Mouse (Mus musculus) hindbrain, embryonic 11.5 days (tissue): ENCODE results near the gene Mif. TPM values are rescaled to one million over a fixed set of nuclear protein-coding genes. Genes with fewer than 3 reads are reported as not detected.

ENCODE experiments used
- ATAC-seq: fragments of 200-750 bp; cut with Nextera tagmentation; 2 replicates; pipeline ENCODE4 v1.8.0; 2017; ENCODE audit warnings: mild to moderate bottlenecking, moderate TSS enrichment, moderate library complexity; ENCODE audit not compliant: low FRiP score
- DNase-seq: peaks from one replicate; pipeline ENCODE4 v3.0.0-alpha.2; 2015; ENCODE audit warnings: low spot score
- H3K27ac ChIP-seq: fragments of 300-500 bp; sonication (generic); 2 replicates; pipeline ENCODE4 v1.5.1; 2014; ENCODE audit warnings: mild to moderate bottlenecking, low read depth, low read length
- H3K27me3 ChIP-seq: fragments of 300-500 bp; sonication (generic); 2 replicates; pipeline ENCODE4 v1.6.1; 2014; ENCODE audit warnings: mild to moderate bottlenecking, low read length, moderate library complexity, mixed read lengths; ENCODE audit not compliant: control insufficient read depth, insufficient read depth
- H3K36me3 ChIP-seq: fragments of 300-500 bp; sonication (generic); 2 replicates; pipeline ENCODE4 v1.6.1; 2014; ENCODE audit warnings: mild to moderate bottlenecking, low read length, moderate library complexity, mixed read lengths; ENCODE audit not compliant: control insufficient read depth, insufficient read depth
- H3K4me1 ChIP-seq: fragments of 300-500 bp; sonication (generic); replicated peaks from 2 replicates; pipeline ENCODE4 v1.6.1; 2014; ENCODE audit warnings: low read length, mixed read lengths; ENCODE audit not compliant: control insufficient read depth, insufficient read depth
- H3K4me2 ChIP-seq: fragments of 300-500 bp; sonication (generic); replicated peaks from 2 replicates; pipeline ENCODE4 v1.6.1; 2014; ENCODE audit warnings: mild to moderate bottlenecking, low read depth, low read length
- H3K4me3 ChIP-seq: fragments of 300-500 bp; sonication (generic); 2 replicates; pipeline ENCODE4 v1.5.1; 2014; ENCODE audit warnings: low read depth, low read length
- H3K9ac ChIP-seq: fragments of 300-500 bp; sonication (generic); 2 replicates; pipeline ENCODE4 v1.6.1; 2014; ENCODE audit warnings: low read depth, low read length
- H3K9me3 ChIP-seq: fragments of 300-500 bp; sonication (generic); 2 replicates; pipeline ENCODE4 v1.6.1; 2016; ENCODE audit warnings: low read length; ENCODE audit not compliant: control insufficient read depth
- WGBS: fragments of 180-500 bp; shearing (Covaris S2); extraction: QIAGEN DNeasy Blood & Tissue Kit; methylation state at CpG from one replicate; pipeline ENCODE4 v1.1.7; 2014; 5-methylcytosine and 5-hydroxymethylcytosine counted together
- polyA plus RNA-seq: library from polyadenylated mRNA; unstranded; fragments of >200 nt; fragmentation: Nextera tagmentation; extraction: Ambion mirVana; gene quantifications from 2 replicates; pipeline ENCODE4 v1.2.1, GENCODE M21; 2014

Mif gene
- polyA plus RNA-seq, 1 experiment from 2014 or later, result 1,947 TPM

GRCm38 (mm10) chr10:75859107-75859746, 813 bp downstream of the Mif start:
- H3K4me2 ChIP-seq, result peak overlapping the region; percentile 61
- peak overlapping the region; percentile 94 for H3K9ac ChIP-seq
- H3K4me3 ChIP-seq, result peak overlapping the region; percentile 68
- H3K4me1 ChIP-seq, result peaks cover 4% of the 10 kb centered on the region
- H3K27me3 ChIP-seq, result no peaks in the 10 kb centered on the region
- peak overlapping the region; percentile 89; the same call in 1 of the 2 replicates for H3K27ac ChIP-seq
- H3K36me3 ChIP-seq, result no peaks in the 10 kb centered on the region
- peak; percentile 72 for ATAC-seq
- 2% methylated on average over 26 of the region's 27 CpGs for WGBS
- DNase-seq, result peak; percentile 74
- H3K9me3 ChIP-seq, result no peaks in the 10 kb centered on the region

GRCm38 (mm10) chr10:75857598-75857997, 2.4 kb downstream of the Mif start:
- Histone ChIP-seq H3K4me3 (no peak overlapping the region), H3K27me3 (no peaks in the 10 kb centered on the region), H3K4me1 (peaks cover 4% of the 10 kb centered on the region), H3K36me3 (no peaks in the 10 kb centered on the region), H3K27ac (no peak overlapping the region), H3K4me2 (no peak overlapping the region), H3K9ac (no peak overlapping the region), H3K9me3 (no peaks in the 10 kb centered on the region)
- DNase-seq (no peak), ATAC-seq (no peak)
- 98% methylated on average over 4 of the region's 4 CpGs for WGBS

GRCm38 (mm10) chr10:75856976-75857375, 3.1 kb downstream of the Mif start:
- DNase-seq, result no peak
- Histone ChIP-seq H3K36me3 (no peaks in the 10 kb centered on the region), H3K27ac (no peak overlapping the region), H3K9me3 (no peaks in the 10 kb centered on the region), H3K9ac (no peak overlapping the region), H3K4me2 (no peak overlapping the region), H3K4me1 (peaks cover 4% of the 10 kb centered on the region), H3K4me3 (no peak overlapping the region), H3K27me3 (no peaks in the 10 kb centered on the region)
- ATAC-seq, result no peak
- 92% methylated on average over 3 of the region's 3 CpGs for WGBS

- H3K27me3 ChIP-seq, result no peaks in the 10 kb centered on the region
- H3K9ac ChIP-seq, result no peak overlapping the region
- H3K36me3 ChIP-seq, result no peaks in the 10 kb centered on the region
- H3K4me2 ChIP-seq, result no peak overlapping the region
- 87% methylated on average over 11 of the region's 11 CpGs for WGBS
- H3K4me1 ChIP-seq, result peaks cover 4% of the 10 kb centered on the region
- no peak overlapping the region for H3K27ac ChIP-seq
- H3K9me3 ChIP-seq, result no peaks in the 10 kb centered on the region
- no peak for DNase-seq
- no peak for ATAC-seq
- no peak overlapping the region for H3K4me3 ChIP-seq
Observed at GRCm38 (mm10) chr10:75856155-75856907, 3.7 kb downstream of the Mif start.

- no peaks in the 10 kb centered on the region for H3K36me3 ChIP-seq
- no peak overlapping the region for H3K27ac ChIP-seq
- WGBS, result 91% methylated on average over 15 of the region's 15 CpGs
- DNase-seq (no peak), ATAC-seq (no peak)
- H3K9me3 ChIP-seq, result no peaks in the 10 kb centered on the region
- H3K4me3 ChIP-seq, result no peak overlapping the region
- H3K4me1 ChIP-seq, result no peaks in the 10 kb centered on the region; the same call in 1 of the 2 replicates
- H3K4me2 ChIP-seq, result no peak overlapping the region
- H3K9ac ChIP-seq, result no peak overlapping the region
- H3K27me3 ChIP-seq, result no peaks in the 10 kb centered on the region
Observed at GRCm38 (mm10) chr10:75855416-75855981, 4.5 kb downstream of the Mif start.

- Histone ChIP-seq H3K4me1 (no peaks in the 10 kb centered on the region; the same call in 1 of the 2 replicates), H3K36me3 (no peaks in the 10 kb centered on the region), H3K9ac (no peak overlapping the region), H3K27me3 (no peaks in the 10 kb centered on the region), H3K27ac (no peak overlapping the region), H3K9me3 (no peaks in the 10 kb centered on the region), H3K4me3 (no peak overlapping the region), H3K4me2 (no peak overlapping the region)
- ATAC-seq (no peak), DNase-seq (no peak)
- WGBS, result 84% methylated on average over 6 of the region's 6 CpGs
Observed at GRCm38 (mm10) chr10:75854791-75855190, 5.2 kb downstream of the Mif start.

- DNase-seq (no peak), ATAC-seq (0 out of 2 replicates have a peak, but pooled peaks have one; percentile 4)
- Histone ChIP-seq H3K4me3 (no peak overlapping the region), H3K27ac (no peak overlapping the region), H3K36me3 (no peaks in the 10 kb centered on the region), H3K9me3 (no peaks in the 10 kb centered on the region), H3K9ac (no peak overlapping the region), H3K4me2 (no peak overlapping the region), H3K27me3 (no peaks in the 10 kb centered on the region), H3K4me1 (no peaks in the 10 kb centered on the region; the same call in 1 of the 2 replicates)
- WGBS, result 55% methylated on average over 5 of the region's 5 CpGs
Observed at GRCm38 (mm10) chr10:75854096-75854495, 5.9 kb downstream of the Mif start.

GRCm38 (mm10) chr10:75853452-75853851, 6.6 kb downstream of the Mif start:
- no peak overlapping the region for H3K4me3 ChIP-seq
- 31% methylated on average over 10 of the region's 10 CpGs for WGBS
- DNase-seq (peak; percentile 89), ATAC-seq (peak; percentile 58; the same call in 1 of the 2 replicates)
- H3K4me1 ChIP-seq, result no peaks in the 10 kb centered on the region; the same call in 1 of the 2 replicates
- H3K9ac ChIP-seq, result no peak overlapping the region
- H3K36me3 ChIP-seq, result no peaks in the 10 kb centered on the region
- H3K27me3 ChIP-seq, result no peaks in the 10 kb centered on the region
- no peak overlapping the region for H3K27ac ChIP-seq
- H3K4me2 ChIP-seq, result no peak overlapping the region
- no peaks in the 10 kb centered on the region for H3K9me3 ChIP-seq
